Mouse (Mus musculus) hindbrain, embryonic 13.5 days (tissue): ENCODE results near the gene Dtx3. TPM values are rescaled to one million over a fixed set of nuclear protein-coding genes. Genes with fewer than 3 reads are reported as not detected.
A peak's percentile ranks its signal among the peaks of the same experiment; 100 is the strongest.
"Not testable (repeated sequence)": the region's sequence is repeated elsewhere in the genome, so short reads cannot be mapped to it uniquely, and the experiment has no call there.

Experiments
- ATAC-seq: fragments of 200-750 bp; cut with Nextera tagmentation; 2 replicates; pipeline ENCODE4 v1.8.0; 2017; ENCODE audit warnings: moderate TSS enrichment; ENCODE audit not compliant: low FRiP score
- H3K27ac ChIP-seq: fragments of 300-500 bp; sonication (generic); 2 replicates; pipeline ENCODE4 v1.5.1; 2015; ENCODE audit warnings: inconsistent platforms, mild to moderate bottlenecking, moderate library complexity
- H3K27me3 ChIP-seq: fragments of 300-500 bp; sonication (generic); 2 replicates; pipeline ENCODE4 v1.6.1; 2015; ENCODE audit warnings: mild to moderate bottlenecking, inconsistent platforms
- H3K36me3 ChIP-seq: fragments of 300-500 bp; sonication (generic); 2 replicates; pipeline ENCODE4 v1.6.1; 2015; ENCODE audit warnings: mild to moderate bottlenecking, inconsistent platforms
- H3K4me1 ChIP-seq: fragments of 300-500 bp; sonication (generic); replicated peaks from 2 replicates; pipeline ENCODE4 v1.6.1; 2015; ENCODE audit warnings: inconsistent platforms
- H3K4me2 ChIP-seq: fragments of 300-500 bp; sonication (generic); 2 replicates; pipeline ENCODE4 v1.6.1; 2015; ENCODE audit warnings: inconsistent platforms, mild to moderate bottlenecking, moderate library complexity
- H3K4me3 ChIP-seq: fragments of 300-500 bp; sonication (generic); 2 replicates; pipeline ENCODE4 v1.5.1; 2015; ENCODE audit warnings: mild to moderate bottlenecking, inconsistent platforms
- H3K9ac ChIP-seq: fragments of 300-500 bp; sonication (generic); 2 replicates; pipeline ENCODE4 v1.6.1; 2015; ENCODE audit warnings: mild to moderate bottlenecking, inconsistent platforms
- H3K9me3 ChIP-seq: fragments of 300-500 bp; sonication (generic); 2 replicates; pipeline ENCODE4 v1.6.1; 2016; ENCODE audit warnings: inconsistent platforms
- WGBS: fragments of 180-500 bp; shearing (Covaris S2); methylation state at CpG from one replicate; pipeline ENCODE4 v1.1.7; 2015; 5-methylcytosine and 5-hydroxymethylcytosine counted together
- polyA plus RNA-seq: library from polyadenylated mRNA; unstranded; fragments of >200 nt; fragmentation: Nextera tagmentation; extraction: Ambion mirVana; gene quantifications from 2 replicates; pipeline ENCODE4 v1.2.1, GENCODE M21; 2015

The Dtx3 gene
- polyA plus RNA-seq, 1 experiment from 2014 or later = 221 TPM

GRCm38 (mm10) chr10:127199474-127199873 lies 3.9 kb upstream of the Dtx3 start:
- 87% methylated on average over 11 of the region's 11 CpGs for WGBS
- ATAC-seq = no peak
- H3K36me3 ChIP-seq = peaks cover 68% of the 10 kb centered on the region
- no peak overlapping the region for H3K4me3 ChIP-seq
- H3K4me2 ChIP-seq = no peak overlapping the region
- H3K9ac ChIP-seq = peak overlapping the region; percentile 24; the same call in 1 of the 2 replicates
- no peak overlapping the region for H3K27ac ChIP-seq
- no peaks in the 10 kb centered on the region for H3K9me3 ChIP-seq
- H3K4me1 ChIP-seq = peaks cover 20% of the 10 kb centered on the region
- no peaks in the 10 kb centered on the region for H3K27me3 ChIP-seq

DNA sequence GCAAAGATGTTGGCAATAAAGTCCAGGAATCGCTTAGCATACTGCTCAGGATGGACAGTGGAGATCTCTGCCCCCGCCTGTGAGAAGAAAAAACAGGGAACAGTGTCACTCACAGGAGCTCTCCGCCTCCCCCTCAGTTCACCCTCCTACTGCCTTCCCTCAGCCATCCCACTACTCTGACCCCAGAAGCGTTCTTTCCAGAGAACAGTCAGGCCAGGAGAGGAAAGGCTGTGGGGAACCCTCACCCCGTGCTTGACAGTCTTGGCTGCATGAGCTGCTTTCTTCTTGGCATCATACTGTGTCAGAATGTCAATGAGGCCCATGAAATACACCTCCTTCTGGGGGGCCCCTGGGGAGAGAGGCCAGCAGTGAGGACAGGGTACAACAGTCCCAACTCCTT lies 3.5 kb upstream of the Dtx3 start:
- no peaks in the 10 kb centered on the region for H3K9me3 ChIP-seq
- no peak overlapping the region for H3K4me3 ChIP-seq
- no peak overlapping the region for H3K27ac ChIP-seq
- H3K4me1 ChIP-seq = peaks cover 24% of the 10 kb centered on the region
- peaks cover 66% of the 10 kb centered on the region for H3K36me3 ChIP-seq
- H3K4me2 ChIP-seq = no peak overlapping the region
- H3K27me3 ChIP-seq = no peaks in the 10 kb centered on the region
- no peak for ATAC-seq
- peak overlapping the region; percentile 24; the same call in 1 of the 2 replicates for H3K9ac ChIP-seq
- WGBS = 68% methylated on average over 5 of the region's 5 CpGs

DNA sequence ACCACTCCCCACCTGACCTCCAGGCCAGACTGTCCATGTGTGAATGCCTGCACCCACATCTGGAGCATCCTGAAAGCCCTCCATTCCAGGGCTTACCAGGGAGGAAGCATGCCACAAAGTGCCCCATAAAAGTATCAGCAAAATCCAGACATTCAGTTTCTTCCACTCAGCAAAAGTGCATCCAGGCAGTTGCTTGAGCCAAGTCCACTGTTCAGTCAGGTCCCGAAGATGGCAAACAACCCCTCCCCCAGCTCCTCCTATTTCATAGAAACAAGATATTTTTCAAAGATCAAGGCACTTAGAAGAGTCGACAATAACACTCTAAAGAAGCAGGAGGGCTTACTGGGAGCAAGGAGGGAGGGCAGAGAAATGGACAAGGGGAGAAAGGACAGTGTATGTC lies 3.0 kb upstream of the Dtx3 start:
- H3K27me3 ChIP-seq = no peaks in the 10 kb centered on the region
- H3K4me1 ChIP-seq = peaks cover 25% of the 10 kb centered on the region
- peaks cover 60% of the 10 kb centered on the region for H3K36me3 ChIP-seq
- ATAC-seq = no peak
- no peak overlapping the region for H3K4me3 ChIP-seq
- H3K9ac ChIP-seq = no peak overlapping the region
- H3K27ac ChIP-seq = no peak overlapping the region
- no peak overlapping the region for H3K4me2 ChIP-seq
- no peaks in the 10 kb centered on the region for H3K9me3 ChIP-seq
- 76% methylated on average over 2 of the region's 2 CpGs for WGBS

DNA sequence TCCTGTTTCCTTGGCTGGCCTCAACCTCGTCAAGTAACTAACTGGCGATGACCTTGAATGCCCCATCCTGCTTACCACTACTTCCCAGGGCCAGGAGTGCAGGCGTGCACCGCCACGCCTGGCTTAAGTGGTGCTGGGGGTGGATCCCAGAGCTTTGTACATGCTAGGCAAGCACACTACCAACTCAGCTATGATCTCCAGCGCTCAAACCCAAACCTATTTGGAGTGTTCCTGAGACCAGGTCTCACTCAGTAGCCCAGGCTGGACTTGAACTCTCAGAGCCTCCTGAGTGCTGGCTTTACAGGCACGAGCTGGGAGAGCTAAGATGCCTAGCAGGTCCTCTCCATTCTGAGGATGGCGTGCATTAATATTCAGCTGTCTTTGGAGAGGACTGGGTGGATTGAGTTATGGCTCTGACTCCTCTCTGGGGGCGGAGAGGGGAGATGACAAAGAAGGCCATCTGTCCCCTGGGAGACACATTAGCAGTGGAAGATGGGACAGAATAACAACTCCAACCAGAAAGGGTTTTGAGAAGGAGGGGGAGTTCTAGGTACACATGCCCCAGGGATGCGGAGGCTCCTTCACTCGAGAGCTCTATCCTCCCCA lies 2.1 kb upstream of the Dtx3 start:
- ATAC-seq = no peak
- Histone ChIP-seq H3K27me3 (no peaks in the 10 kb centered on the region), H3K4me3 (no peak overlapping the region), H3K27ac (no peak overlapping the region; the same call in 1 of the 2 replicates), H3K36me3 (peaks cover 59% of the 10 kb centered on the region), H3K9me3 (no peaks in the 10 kb centered on the region), H3K9ac (0 out of 2 replicates have a peak overlapping the region, but pooled peaks have one; percentile 9), H3K4me1 (peaks cover 33% of the 10 kb centered on the region), H3K4me2 (no peak overlapping the region)
- WGBS = 75% methylated on average over 11 of the region's 11 CpGs

- Histone ChIP-seq H3K36me3 (peaks cover 59% of the 10 kb centered on the region), H3K27me3 (no peaks in the 10 kb centered on the region), H3K27ac (peak overlapping the region; percentile 35; the same call in 1 of the 2 replicates), H3K4me1 (peaks cover 37% of the 10 kb centered on the region), H3K9ac (no peak overlapping the region), H3K4me3 (no peak overlapping the region), H3K9me3 (no peaks in the 10 kb centered on the region), H3K4me2 (no peak overlapping the region)
- WGBS = 93% methylated on average over 8 of the region's 8 CpGs
- ATAC-seq = no peak
These were observed 1.6 kb upstream of the Dtx3 start for GRCm38 (mm10) chr10:127197104-127197503.

DNA sequence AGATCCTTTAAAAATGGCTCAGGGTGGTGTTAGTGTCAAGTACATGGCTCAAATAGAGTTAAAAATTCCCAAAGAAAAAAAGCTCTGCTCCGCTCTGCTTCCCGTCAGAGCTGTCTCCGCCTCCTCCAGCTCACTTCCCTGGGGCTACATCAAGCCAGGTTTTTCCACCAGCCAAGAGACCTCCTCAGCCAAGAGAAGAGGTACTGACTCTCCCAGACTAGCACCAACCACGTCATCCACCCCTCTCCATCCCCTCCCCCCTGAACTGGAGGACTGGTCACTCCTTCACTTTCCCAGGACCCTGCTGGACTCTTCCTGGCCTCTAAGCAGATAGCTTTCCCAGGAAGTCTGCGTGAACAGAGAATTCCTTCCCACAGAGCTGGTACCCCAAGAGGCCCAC lies 864 bp upstream of the Dtx3 start:
- Histone ChIP-seq H3K36me3 (peaks cover 54% of the 10 kb centered on the region), H3K9me3 (no peaks in the 10 kb centered on the region)
- ATAC-seq = peak; percentile 37

DNA sequence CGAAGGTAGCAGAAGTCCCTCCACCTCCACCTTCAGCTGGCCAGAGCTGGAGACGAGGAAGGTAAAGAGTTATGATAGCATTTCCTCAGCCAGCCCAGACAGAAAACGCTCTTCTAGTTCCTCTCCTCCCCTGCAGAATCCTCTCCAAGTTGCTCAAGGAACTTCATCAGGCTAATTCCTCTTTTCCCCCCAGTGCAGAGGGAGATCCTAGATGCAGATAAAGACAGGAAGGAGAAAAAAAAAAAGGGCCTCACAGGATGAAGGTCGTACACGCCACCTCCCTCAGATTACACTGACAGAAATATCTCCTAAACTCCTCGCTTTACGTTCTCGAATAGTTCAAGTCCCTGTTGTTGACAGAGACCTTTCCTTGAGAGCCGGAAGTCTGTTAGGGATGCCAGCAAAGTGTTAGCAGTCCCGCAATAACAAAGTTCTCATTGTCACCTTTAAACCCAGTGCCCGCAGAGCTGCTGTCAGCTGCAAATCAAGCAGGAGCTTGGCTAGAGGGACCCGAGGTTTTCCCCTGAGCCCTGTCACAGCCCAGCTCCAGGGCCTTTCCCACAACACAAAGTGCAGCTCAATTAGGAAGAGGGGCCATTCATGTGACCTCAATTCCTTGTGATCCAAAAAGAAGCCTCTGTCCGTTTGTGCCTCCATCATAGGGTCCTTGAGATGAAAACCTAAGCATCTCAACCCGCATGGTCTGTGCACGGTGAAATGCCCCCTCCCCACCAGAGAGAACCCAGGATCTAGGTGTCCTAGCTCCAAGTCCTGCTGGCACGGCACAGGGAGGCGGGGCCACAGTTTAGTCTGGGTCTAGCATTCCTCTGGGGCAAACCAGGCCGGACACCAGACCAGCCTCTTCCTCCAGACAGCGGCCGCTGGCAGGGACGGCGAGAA lies 850 bp downstream of the Dtx3 start:
- Histone ChIP-seq H3K36me3 (peaks cover 50% of the 10 kb centered on the region), H3K4me1 (peaks cover 54% of the 10 kb centered on the region)
- ATAC-seq = peak; percentile 50; the same call in 1 of the 2 replicates

More for the DNA sequence above, 864 bp upstream of the Dtx3 start:
- Histone ChIP-seq H3K4me2 (peak overlapping the region; percentile 86), H3K4me3 (peak overlapping the region; percentile 86), H3K4me1 (peaks cover 38% of the 10 kb centered on the region), H3K27ac (peak overlapping the region; percentile 94), H3K9ac (peak overlapping the region; percentile 97), H3K27me3 (no peaks in the 10 kb centered on the region)
- 4% methylated on average over 5 of the region's 5 CpGs for WGBS

DNA sequence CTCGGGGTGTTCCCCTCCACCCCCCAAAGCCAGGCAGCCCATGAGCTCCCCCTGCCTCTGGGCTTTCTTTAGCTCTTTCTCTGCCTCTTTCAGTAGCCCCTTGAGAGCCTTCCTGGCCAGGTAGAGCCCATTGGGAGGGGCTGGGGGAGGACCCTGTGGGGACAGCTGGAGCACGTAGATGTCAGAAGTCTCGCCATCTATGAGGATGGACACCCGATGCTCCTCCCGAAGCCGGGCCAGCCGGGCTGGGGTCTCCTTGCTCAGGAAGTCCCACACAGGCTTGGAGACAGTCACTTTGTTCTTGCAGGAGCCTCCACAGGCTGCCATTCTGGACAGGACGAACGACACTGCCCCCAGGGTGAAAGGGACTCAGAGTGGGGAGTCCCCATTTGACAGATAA lies 2.5 kb downstream of the Dtx3 start:
- H3K9me3 ChIP-seq = no peaks in the 10 kb centered on the region
- peaks cover 68% of the 10 kb centered on the region for H3K4me1 ChIP-seq
- no peak overlapping the region for H3K4me3 ChIP-seq
- no peak overlapping the region for H3K27ac ChIP-seq
- H3K36me3 ChIP-seq = peaks cover 33% of the 10 kb centered on the region
- peak overlapping the region; percentile 46; the same call in 1 of the 2 replicates for H3K9ac ChIP-seq
- no peak overlapping the region for H3K4me2 ChIP-seq
- WGBS = 81% methylated on average over 9 of the region's 9 CpGs
- no peak for ATAC-seq
- H3K27me3 ChIP-seq = no peaks in the 10 kb centered on the region

More for the DNA sequence above, 850 bp downstream of the Dtx3 start:
- H3K9me3 ChIP-seq = no peaks in the 10 kb centered on the region
- peak overlapping the region; percentile 97 for H3K9ac ChIP-seq
- peak overlapping the region; percentile 94 for H3K27ac ChIP-seq
- H3K4me2 ChIP-seq = peak overlapping the region; percentile 86
- H3K4me3 ChIP-seq = peak overlapping the region; percentile 86
- WGBS = 23% methylated on average over 22 of the region's 22 CpGs
- no peaks in the 10 kb centered on the region for H3K27me3 ChIP-seq

DNA sequence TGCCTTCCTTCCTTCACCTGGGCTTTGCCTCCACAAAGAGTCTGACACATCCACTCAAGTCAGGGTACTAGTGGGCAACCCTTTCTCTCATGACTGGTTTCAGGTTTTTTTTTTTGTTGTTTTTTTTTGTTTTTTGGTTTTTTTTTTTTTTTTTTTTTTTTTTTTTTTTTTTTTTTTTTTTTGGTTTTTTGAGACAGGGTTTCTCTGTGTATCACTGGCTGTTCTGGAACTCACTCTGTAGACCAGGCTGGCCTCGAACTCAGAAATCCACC lies 3.5 kb downstream of the Dtx3 start:
- peaks cover 24% of the 10 kb centered on the region for H3K36me3 ChIP-seq
- H3K9ac ChIP-seq, ATAC-seq, H3K27ac ChIP-seq, H3K4me2 ChIP-seq, H3K27me3 ChIP-seq, H3K4me3 ChIP-seq, H3K9me3 ChIP-seq: not testable (repeated sequence)
- 87% methylated on average over 1 of the region's 1 CpGs for WGBS
- H3K4me1 ChIP-seq = peaks cover 75% of the 10 kb centered on the region

GRCm38 (mm10) chr10:127191191-127192056 lies 4.1 kb downstream of the Dtx3 start:
- Histone ChIP-seq H3K27me3 (no peaks in the 10 kb centered on the region), H3K36me3 (peaks cover 29% of the 10 kb centered on the region), H3K9me3 (no peaks in the 10 kb centered on the region), H3K27ac (no peak overlapping the region), H3K9ac (no peak overlapping the region), H3K4me2 (no peak overlapping the region), H3K4me1 (peaks cover 73% of the 10 kb centered on the region), H3K4me3 (no peak overlapping the region)
- ATAC-seq = no peak
- 81% methylated on average over 19 of the region's 19 CpGs for WGBS

- no peak for ATAC-seq
- peaks cover 29% of the 10 kb centered on the region for H3K36me3 ChIP-seq
- no peaks in the 10 kb centered on the region for H3K9me3 ChIP-seq
- peak overlapping the region; percentile 85; the same call in 1 of the 2 replicates for H3K9ac ChIP-seq
- 34% methylated on average over 13 of the region's 14 CpGs for WGBS
- H3K27me3 ChIP-seq = 0 out of 2 replicates have a peak, but pooled peaks cover under 1% of the 10 kb centered on the region
- peak overlapping the region; percentile 98 for H3K4me2 ChIP-seq
- peaks cover 67% of the 10 kb centered on the region for H3K4me1 ChIP-seq
- H3K4me3 ChIP-seq = peak overlapping the region; percentile 11; the same call in 1 of the 2 replicates
- peak overlapping the region; percentile 23; the same call in 1 of the 2 replicates for H3K27ac ChIP-seq
These were observed 4.9 kb downstream of the Dtx3 start for GRCm38 (mm10) chr10:127190398-127191190.
